Mouse (Mus musculus) right cerebral cortex, postnatal 25 days (tissue): Measurements from ENCODE around the gene Tmem108.

Experiments used
- DNase-seq: peaks from one replicate; pipeline ENCODE4 v3.0.0; 2022

The Tmem108 gene

GRCm38 (mm10) chr9:103489096-103489495 is 272.5 kb downstream of the Tmem108 start:
- no peak for DNase-seq

GRCm38 (mm10) chr9:103486262-103486661 is 275.4 kb downstream of the Tmem108 start:
- DNase-seq, result no peak

GRCm38 (mm10) chr9:103485606-103486005 is 276.0 kb downstream of the Tmem108 start:
- DNase-seq, result no peak

GRCm38 (mm10) chr9:103480603-103481220 is 280.9 kb downstream of the Tmem108 start:
- no peak for DNase-seq

GRCm38 (mm10) chr9:103480044-103480576 is 281.5 kb downstream of the Tmem108 start, which contains the start of gene Bfsp2:
Bfsp2 (minus strand) TSS chr9:103480420.
- DNase-seq, result no peak

- DNase-seq, result no peak
Observed at GRCm38 (mm10) chr9:103475414-103475813, 286.2 kb downstream of the Tmem108 start.

- peak; percentile 26 for DNase-seq
Observed at GRCm38 (mm10) chr9:103473915-103474688, 287.5 kb downstream of the Tmem108 start.

GRCm38 (mm10) chr9:103471784-103472183 is 289.9 kb downstream of the Tmem108 start:
- DNase-seq, result no peak

GRCm38 (mm10) chr9:103469516-103469915 is 292.1 kb downstream of the Tmem108 start:
- no peak for DNase-seq

GRCm38 (mm10) chr9:103468911-103469310 is 292.7 kb downstream of the Tmem108 start:
- no peak for DNase-seq

- no peak for DNase-seq
Observed at GRCm38 (mm10) chr9:103465711-103466220, 295.9 kb downstream of the Tmem108 start.

- no peak for DNase-seq
Observed at GRCm38 (mm10) chr9:103465293-103465692, 296.3 kb downstream of the Tmem108 start.

GRCm38 (mm10) chr9:103463833-103464232 is 297.8 kb downstream of the Tmem108 start:
- DNase-seq, result no peak

GRCm38 (mm10) chr9:103459839-103460238 is 301.8 kb downstream of the Tmem108 start:
- no peak for DNase-seq

- no peak for DNase-seq
Observed at GRCm38 (mm10) chr9:103459307-103459706, 302.3 kb downstream of the Tmem108 start.

- no peak for DNase-seq
Observed at GRCm38 (mm10) chr9:103449651-103450050, 312.0 kb downstream of the Tmem108 start.

GRCm38 (mm10) chr9:103449092-103449491 is 312.5 kb downstream of the Tmem108 start:
- DNase-seq, result no peak

- no peak for DNase-seq
Observed at GRCm38 (mm10) chr9:103444656-103445055, 317.0 kb downstream of the Tmem108 start.

- no peak for DNase-seq
Observed at GRCm38 (mm10) chr9:103443824-103444185, 317.8 kb downstream of the Tmem108 start.

- no peak for DNase-seq
Observed at GRCm38 (mm10) chr9:103443121-103443823, 318.4 kb downstream of the Tmem108 start.

GRCm38 (mm10) chr9:103440597-103440996 is 321.0 kb downstream of the Tmem108 start:
- no peak for DNase-seq

- DNase-seq, result no peak
Observed at GRCm38 (mm10) chr9:103437104-103437503, 324.5 kb downstream of the Tmem108 start.

GRCm38 (mm10) chr9:103434116-103434515 is 327.5 kb downstream of the Tmem108 start:
- no peak for DNase-seq
